ENCODE assay signal across 8 mouse cellular contexts in the genomic region with DNA sequence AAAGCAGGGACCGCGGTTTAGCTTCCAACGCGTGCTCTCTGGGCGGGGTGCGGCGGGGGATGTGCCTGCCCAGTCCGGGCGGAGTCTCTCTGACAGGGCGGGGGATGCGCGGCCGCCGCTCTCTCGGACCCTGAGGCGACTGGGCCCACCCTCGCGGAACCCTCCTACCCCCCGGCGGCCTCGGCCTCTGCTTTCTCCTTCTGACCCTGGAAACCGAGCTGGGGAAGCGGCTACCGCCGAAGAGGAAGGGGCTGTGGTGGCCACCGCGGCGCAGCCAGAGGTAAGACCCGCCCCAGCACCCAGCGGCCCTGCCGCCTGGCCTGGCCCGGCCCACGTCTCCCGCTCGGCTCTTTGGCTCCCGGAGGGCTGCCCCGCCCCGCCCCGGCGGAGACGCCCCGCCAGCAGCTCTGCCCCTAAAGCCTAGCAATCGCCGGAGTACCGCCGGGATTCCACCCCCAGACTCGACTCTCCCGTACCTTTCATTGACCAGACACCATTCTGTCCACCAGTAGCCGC. TPM values are rescaled to one million over a fixed set of nuclear protein-coding genes. Genes with fewer than 3 reads are reported as not detected.
DNase-seq lines count a peak whose midpoint lies in the region; ATAC-seq and TF ChIP-seq lines count a peak whose summit lies in the region.

No protein-coding gene starts in this region.

- TF ChIP-seq CTCF in spleen, adult 2 months (IDR thresholded peaks at IDR 0.05; ENCODE audit: extremely low read depth, insufficient read depth, insufficient read length, insufficient replicate concordance), result no peak

- peak overlapping the region; percentile 86 for H3K4me3 ChIP-seq in hindbrain, embryonic 16.5 days (ENCODE audit: low read length)
- peak overlapping the region; percentile 96 for H3K4me3 ChIP-seq in spleen, adult 2 months (ENCODE audit: extremely low read depth, insufficient read depth, insufficient read length)

- peak; percentile 93 for ATAC-seq in hindbrain, embryonic 16.5 days
- ATAC-seq in megakaryocyte-erythroid progenitor cell, adult 5-6 weeks (replicated peaks; ENCODE audit: low FRiP score, low TSS enrichment, poor library complexity, severe bottlenecking), result peak; percentile 87

- peaks cover 6% of the 10 kb centered on the region for H3K4me1 ChIP-seq in hindbrain, embryonic 16.5 days (ENCODE audit: control insufficient read depth, insufficient read depth, low read depth, low read length)
- H3K4me1 ChIP-seq in spleen, adult 2 months (ENCODE audit: control insufficient read depth, insufficient read depth, insufficient read length), result no peaks in the 10 kb centered on the region

- H3K9ac ChIP-seq in hindbrain, embryonic 16.5 days (ENCODE audit: low read depth, low read length), result peak overlapping the region; percentile 88

- intact Hi-C loops in left cerebral cortex, postnatal 25 days (cut with DNase I), result loop anchor here (2.0 to 5.0 kb wide), 3 partner anchors 59 to 134 kb away; partner anchors contain the start of genes Parp6 and Pkm

- WGBS in hindbrain, embryonic 16.5 days, result under 1% methylated on average over 43 of the region's 49 CpGs
- under 1% methylated on average over 46 of the region's 49 CpGs for WGBS in spleen, adult 2 months

- peak; percentile 10; the same call in 1 of the 2 replicates for TF ChIP-seq POLR2A in spleen, adult 2 months (IDR thresholded peaks at IDR 0.05; ENCODE audit: low read depth, low read length)

- peak overlapping the region; percentile 91 for H3K27ac ChIP-seq in hindbrain, embryonic 16.5 days (ENCODE audit: low read depth, low read length)
- H3K27ac ChIP-seq in spleen, adult 2 months (ENCODE audit: insufficient read depth, low read length), result peak overlapping the region; percentile 85

- no peaks in the 10 kb centered on the region for H3K36me3 ChIP-seq in hindbrain, embryonic 16.5 days (ENCODE audit: control insufficient read depth, insufficient read depth, low read length)
- H3K36me3 ChIP-seq in spleen, adult 2 months (ENCODE audit: control insufficient read depth, insufficient read depth, low read length), result no peaks in the 10 kb centered on the region

- DNase-seq in NIH3T3 (ENCODE audit: low read depth), result peak; percentile 85
- peak; percentile 76 for DNase-seq in c-Kit-negative CD71-positive TER-119-positive erythroid progenitor cells, embryonic 14.5 days (ENCODE audit: low read depth, low spot score)
- peak; percentile 85 to 88 for DNase-seq in gastrocnemius, adult 8-10 months (ENCODE audit: low spot score in 2 of 2)
- DNase-seq in left cerebral cortex, postnatal 25 days (ENCODE audit: low spot score in 2 of 2), result peak; percentile 75 to 78
- DNase-seq in spleen, adult 2 months (ENCODE audit: low read depth in 1 of 2, low spot score in 2 of 2), result peak; percentile 62 to 79
- no peak for DNase-seq in cerebellum, postnatal 4 days (ENCODE audit: low spot score in 2 of 2)

- H3K27me3 ChIP-seq in hindbrain, embryonic 16.5 days (replicated peaks; ENCODE audit: control insufficient read depth, insufficient read depth, low read length), result no peaks in the 10 kb centered on the region
- H3K27me3 ChIP-seq in spleen, adult 2 months (ENCODE audit: control insufficient read depth, insufficient read depth, low read length), result no peaks in the 10 kb centered on the region

- no peaks in the 10 kb centered on the region for H3K9me3 ChIP-seq in hindbrain, embryonic 16.5 days (ENCODE audit: control insufficient read depth, low read length)

- H3K4me2 ChIP-seq in hindbrain, embryonic 16.5 days (ENCODE audit: low read length), result peak overlapping the region; percentile 59

RNA-seq across cellular contexts. Expression of gene Myo9a, which starts 0.4 kb away (rescaled TPM):
- 1 to 10 TPM; 7.1 to 8.6 (median 7.4) TPM for total RNA-seq in gastrocnemius, adult 8-10 months (2022)
- 23.2 and 24.9 TPM in 2 replicates for polyA plus RNA-seq in hindbrain, embryonic 16.5 days (2015; fragmentation: Nextera tagmentation; extraction: Ambion mirVana)
- 10 to 100 TPM; 71.6 to 73.8 TPM for total RNA-seq in left cerebral cortex, postnatal 25 days (2021)
- 12.0 and 19.4 TPM in 2 replicates for total RNA-seq in megakaryocyte-erythroid progenitor cell, adult 5-6 weeks (2014; fragmentation: Nextera tagmentation)
- 11.8 and 15.9 TPM in 2 replicates for total RNA-seq in megakaryocyte-erythroid progenitor cell, adult 5-6 weeks (2017)
- 2.2 and 2.6 TPM in 2 replicates for polyA plus RNA-seq in spleen, adult 2 months (2012; rRNA removed)

RNA-seq across cellular contexts. Expression of gene Senp8, which starts 0.6 kb away (rescaled TPM):
- total RNA-seq in gastrocnemius, adult 8-10 months (2022), result 10 to 100 TPM in 2 of 4 experiments, 1 to 10 TPM in 2; 9.6 to 15.8 (median 10.1) TPM
- 10.0 and 11.2 TPM in 2 replicates for polyA plus RNA-seq in hindbrain, embryonic 16.5 days (2015; fragmentation: Nextera tagmentation; extraction: Ambion mirVana)
- total RNA-seq in left cerebral cortex, postnatal 25 days (2021), result 1 to 10 TPM; 8.8 to 8.9 TPM
- total RNA-seq in megakaryocyte-erythroid progenitor cell, adult 5-6 weeks (2014; fragmentation: Nextera tagmentation), result 3.3 and 3.6 TPM in 2 replicates
- 3.8 and 5.6 TPM in 2 replicates for total RNA-seq in megakaryocyte-erythroid progenitor cell, adult 5-6 weeks (2017)
- polyA plus RNA-seq in spleen, adult 2 months (2012; rRNA removed), result 0.96 and 2.1 TPM in 2 replicates

Comparison
In these comparisons a context has a peak if more than half of its experiments do, and no peak if none do; other contexts are left out.
1. DNase-seq: peak in NIH3T3 (single experiment), c-Kit-negative CD71-positive TER-119-positive erythroid progenitor cells, embryonic 14.5 days (single experiment), gastrocnemius, adult 8-10 months (2 of 2), left cerebral cortex, postnatal 25 days (2 of 2) and spleen, adult 2 months (2 of 2); none in cerebellum, postnatal 4 days (0 of 2).